Mouse (Mus musculus): ENCODE results near the gene Slc9b1.

Slc9b1 gene

GRCm38 (mm10) chr3:135438531-135438912 lies 90.7 kb downstream of the Slc9b1 start:
- peak; percentile 92 to 94 for DNase-seq (ENCODE audit: low spot score in 2 of 2)

GRCm38 (mm10) chr3:135438913-135439531 lies 91.2 kb downstream of the Slc9b1 start:
- DNase-seq (ENCODE audit: low spot score in 2 of 2): peak; percentile 62 to 72

GRCm38 (mm10) chr3:135439651-135440050 lies 91.8 kb downstream of the Slc9b1 start:
- DNase-seq (ENCODE audit: low spot score in 2 of 2): no peak

GRCm38 (mm10) chr3:135440221-135440620 lies 92.4 kb downstream of the Slc9b1 start:
- DNase-seq (ENCODE audit: low spot score in 2 of 2): peak in 1 of 2 experiments; percentile 14

GRCm38 (mm10) chr3:135440621-135441020 lies 92.8 kb downstream of the Slc9b1 start:
- DNase-seq (ENCODE audit: low spot score in 2 of 2): no peak

GRCm38 (mm10) chr3:135444930-135445329 lies 97.1 kb downstream of the Slc9b1 start:
- DNase-seq (ENCODE audit: low spot score in 2 of 2): no peak

Measured in right cerebral cortex, adult 2 months (tissue).